Mouse (Mus musculus) neural tube, embryonic 14.5 days (tissue): ENCODE measurements around the gene Ccdc39. TPM values are rescaled to one million over a fixed set of nuclear protein-coding genes. Genes with fewer than 3 reads are reported as not detected.

Experiments
- ATAC-seq: fragments of 200-750 bp; cut with Nextera tagmentation; 2 replicates; pipeline ENCODE4 v1.8.0; 2017; ENCODE audit warnings: low read depth, mild to moderate bottlenecking, moderate TSS enrichment, moderate library complexity
- H3K27ac ChIP-seq: fragments of 300-500 bp; sonication (generic); 2 replicates; pipeline ENCODE4 v1.5.1; 2014; ENCODE audit warnings: low read depth, mild to moderate bottlenecking, control low read depth, low read length, moderate library complexity, mixed read lengths
- H3K27me3 ChIP-seq: fragments of 300-500 bp; sonication (generic); 2 replicates; pipeline ENCODE4 v1.6.1; 2014; ENCODE audit warnings: low read length; ENCODE audit not compliant: control insufficient read depth, insufficient read depth
- H3K36me3 ChIP-seq: fragments of 300-500 bp; sonication (generic); 2 replicates; pipeline ENCODE4 v1.6.1; 2014; ENCODE audit warnings: low read length, mixed read lengths; ENCODE audit not compliant: control insufficient read depth, insufficient read depth
- H3K4me1 ChIP-seq: fragments of 300-500 bp; sonication (generic); 2 replicates; pipeline ENCODE4 v1.6.1; 2014; ENCODE audit warnings: low read length; ENCODE audit not compliant: control insufficient read depth, insufficient read depth
- H3K4me2 ChIP-seq: fragments of 300-500 bp; sonication (generic); 2 replicates; pipeline ENCODE4 v1.6.1; 2014; ENCODE audit warnings: mild to moderate bottlenecking, low read depth, low read length, control low read depth
- H3K4me3 ChIP-seq: fragments of 300-500 bp; sonication (generic); 2 replicates; pipeline ENCODE4 v1.5.1; 2014; ENCODE audit warnings: low read depth, low read length, control low read depth, mixed read lengths
- H3K9ac ChIP-seq: fragments of 300-500 bp; sonication (generic); replicated peaks from 2 replicates; pipeline ENCODE4 v1.6.1; 2014; ENCODE audit warnings: low read depth, mild to moderate bottlenecking, control low read depth, low read length, mixed read lengths
- H3K9me3 ChIP-seq: fragments of 300-500 bp; sonication (generic); 2 replicates; pipeline ENCODE4 v1.6.1; 2016; ENCODE audit warnings: low read length; ENCODE audit not compliant: control insufficient read depth
- WGBS: fragments of 180-500 bp; shearing (Covaris S2); extraction: QIAGEN DNeasy Blood & Tissue Kit; methylation state at CpG from one replicate; pipeline ENCODE4 v1.1.7; 2014; 5-methylcytosine and 5-hydroxymethylcytosine counted together
- polyA plus RNA-seq: library from polyadenylated mRNA; unstranded; fragments of >200 nt; fragmentation: Nextera tagmentation; extraction: Ambion mirVana; gene quantifications from 2 replicates; pipeline ENCODE4 v1.2.1, GENCODE M21; 2014

Ccdc39 gene
- polyA plus RNA-seq: 12.7 and 18.5 TPM in 2 replicates

GRCm38 (mm10) chr3:33843801-33844632 lies at the start of gene Ccdc39:
TSS of gene Ccdc39 (minus strand) at chr3:33844310.
- Histone ChIP-seq H3K4me1 (no peaks in the 10 kb centered on the region; the same call in 1 of the 2 replicates), H3K9me3 (no peaks in the 10 kb centered on the region), H3K27me3 (no peaks in the 10 kb centered on the region), H3K27ac (peak within 1 kb of the TSS; percentile 70), H3K4me2 (peak within 1 kb of the TSS; percentile 60), H3K4me3 (peak within 1 kb of the TSS; percentile 41), H3K9ac (peak within 1 kb of the TSS; percentile 74), H3K36me3 (no peaks in the 10 kb centered on the region)
- WGBS: 7% methylated on average over 26 of the region's 26 CpGs
- ATAC-seq: peak; percentile 98

GRCm38 (mm10) chr3:33893433-33893832 lies 49.3 kb upstream of the Ccdc39 start:
- peaks cover 16% of the 10 kb centered on the region; the same call in 1 of the 2 replicates for H3K27me3 ChIP-seq
- no peaks in the 10 kb centered on the region for H3K9me3 ChIP-seq
- no peak overlapping the region for H3K27ac ChIP-seq
- no peak overlapping the region for H3K4me2 ChIP-seq
- no peak overlapping the region for H3K4me3 ChIP-seq
- no peaks in the 10 kb centered on the region for H3K4me1 ChIP-seq
- H3K36me3 ChIP-seq: no peaks in the 10 kb centered on the region
- no peak overlapping the region for H3K9ac ChIP-seq
- no peak for ATAC-seq
- WGBS: 96% methylated on average over 5 of the region's 5 CpGs

DNA sequence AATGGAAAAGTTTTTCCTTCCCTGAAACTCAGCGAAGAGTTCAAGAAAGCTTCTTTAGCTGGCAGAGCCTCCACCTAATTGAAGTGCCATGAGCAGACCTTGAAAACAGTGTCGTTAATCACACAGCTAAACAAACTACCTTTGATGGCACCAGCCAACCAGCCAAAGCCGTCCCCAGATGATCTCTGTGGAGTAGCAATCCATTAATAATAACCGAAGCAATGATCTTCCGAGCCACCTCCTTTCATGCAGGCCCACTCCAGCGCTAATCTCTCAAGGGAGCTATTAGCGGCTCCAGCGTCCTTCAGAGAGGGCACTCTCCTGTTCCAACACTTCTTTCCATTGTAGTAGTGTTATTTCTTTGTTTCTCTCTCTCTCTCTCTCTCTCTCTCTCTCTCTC lies 43.3 kb upstream of the Ccdc39 start:
- Histone ChIP-seq H3K4me2 (no peak overlapping the region), H3K4me1 (no peaks in the 10 kb centered on the region), H3K36me3 (no peaks in the 10 kb centered on the region), H3K4me3 (no peak overlapping the region), H3K9ac (no peak overlapping the region), H3K27me3 (0 out of 2 replicates have a peak, but pooled peaks cover 2% of the 10 kb centered on the region), H3K9me3 (no peaks in the 10 kb centered on the region), H3K27ac (no peak overlapping the region)
- ATAC-seq: peak; percentile 44; the same call in 1 of the 2 replicates
- WGBS: 27% methylated on average over 8 of the region's 8 CpGs

- ATAC-seq: no peak
- Histone ChIP-seq H3K27ac (no peak overlapping the region), H3K4me1 (no peaks in the 10 kb centered on the region), H3K4me3 (no peak overlapping the region), H3K9ac (no peak overlapping the region), H3K36me3 (no peaks in the 10 kb centered on the region), H3K27me3 (no peaks in the 10 kb centered on the region), H3K9me3 (no peaks in the 10 kb centered on the region), H3K4me2 (no peak overlapping the region)
- WGBS: 85% methylated on average over 6 of the region's 6 CpGs
These were observed 39.0 kb upstream of the Ccdc39 start for GRCm38 (mm10) chr3:33883105-33883504.

DNA sequence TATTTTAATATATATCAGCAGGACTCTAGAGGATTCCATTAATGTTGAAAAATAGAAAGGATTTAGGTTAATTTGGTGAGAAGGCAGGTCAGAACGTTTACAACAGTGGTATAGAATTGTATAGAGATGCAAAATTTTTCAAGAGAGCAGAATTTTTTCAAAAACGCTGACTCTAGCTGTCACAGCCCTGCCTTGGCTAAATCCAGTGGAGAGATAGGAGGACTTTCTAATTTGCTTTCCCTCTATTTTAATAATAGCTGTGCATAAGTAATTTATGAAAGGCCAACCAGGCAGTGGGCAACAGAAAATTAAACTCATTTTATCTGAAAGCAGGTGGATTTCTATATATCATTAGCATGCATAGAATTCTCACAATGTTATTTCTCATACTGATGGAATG lies 38.6 kb upstream of the Ccdc39 start:
- Histone ChIP-seq H3K4me2 (no peak overlapping the region), H3K36me3 (no peaks in the 10 kb centered on the region), H3K9me3 (no peaks in the 10 kb centered on the region), H3K27ac (no peak overlapping the region), H3K4me3 (no peak overlapping the region), H3K27me3 (no peaks in the 10 kb centered on the region), H3K4me1 (no peaks in the 10 kb centered on the region), H3K9ac (no peak overlapping the region)
- 78% methylated on average over 2 of the region's 2 CpGs for WGBS
- ATAC-seq: no peak

DNA sequence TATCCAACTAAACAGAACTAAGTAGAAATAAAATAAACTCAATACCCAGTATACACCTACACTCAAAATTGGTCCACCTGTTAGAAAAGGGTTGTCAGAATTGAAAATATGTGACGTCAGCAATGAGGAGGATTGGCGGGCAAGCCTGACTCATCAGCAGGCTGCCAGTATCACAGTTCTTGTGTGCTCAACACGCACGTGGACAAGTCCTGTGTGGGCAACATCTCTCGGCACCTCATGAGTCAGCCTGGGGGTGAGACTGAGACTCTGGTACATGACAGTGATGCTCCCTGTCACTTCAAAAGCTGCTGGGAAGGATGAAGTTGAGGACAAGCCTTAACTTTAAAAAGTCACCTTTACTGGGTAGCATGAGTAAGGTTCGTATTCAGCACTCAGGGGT lies 34.6 kb upstream of the Ccdc39 start:
- Histone ChIP-seq H3K4me2 (no peak overlapping the region), H3K27me3 (no peaks in the 10 kb centered on the region), H3K36me3 (no peaks in the 10 kb centered on the region), H3K4me1 (no peaks in the 10 kb centered on the region), H3K27ac (no peak overlapping the region), H3K9me3 (no peaks in the 10 kb centered on the region), H3K9ac (no peak overlapping the region), H3K4me3 (no peak overlapping the region)
- no peak for ATAC-seq
- 98% methylated on average over 6 of the region's 6 CpGs for WGBS

DNA sequence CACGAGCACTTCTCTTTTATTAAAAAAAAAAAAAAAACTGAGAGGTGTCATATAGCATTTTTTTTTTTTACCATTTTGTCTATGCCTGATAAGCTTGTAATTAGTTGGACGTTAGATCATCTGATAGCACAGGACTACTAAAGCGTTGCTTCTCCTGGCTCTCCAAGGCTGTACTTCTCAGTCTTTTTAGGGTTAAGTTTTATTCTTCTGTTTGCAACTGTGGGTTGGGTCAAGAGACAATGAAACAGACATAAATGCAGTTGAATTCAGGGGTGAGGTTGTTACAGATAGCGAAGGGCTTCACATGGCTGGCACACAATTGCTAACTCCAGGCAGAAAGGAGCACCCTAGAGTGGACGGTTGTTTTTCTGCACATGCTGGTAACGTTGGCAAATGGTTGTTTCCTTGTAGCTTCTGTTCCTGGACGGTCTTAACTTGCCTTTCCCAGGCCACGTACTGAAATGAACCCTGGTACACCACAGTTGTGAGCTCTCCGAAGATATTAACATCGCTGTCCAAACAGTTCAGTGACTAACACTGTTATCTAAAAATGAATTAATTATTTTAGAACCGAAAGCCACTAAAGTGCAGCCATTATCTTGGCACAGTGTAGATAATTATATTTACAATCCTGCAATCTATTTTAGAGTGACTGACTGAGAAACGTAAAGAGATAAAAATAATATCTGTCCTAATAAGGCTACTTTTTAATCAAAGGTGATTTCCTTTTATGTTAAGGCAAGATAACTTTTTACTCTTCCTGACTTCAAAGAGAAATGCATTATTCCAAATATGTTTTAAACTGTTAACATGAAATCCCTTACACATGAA lies 30.6 kb upstream of the Ccdc39 start:
- no peaks in the 10 kb centered on the region for H3K36me3 ChIP-seq
- H3K27me3 ChIP-seq: no peaks in the 10 kb centered on the region
- H3K9me3 ChIP-seq: no peaks in the 10 kb centered on the region
- no peak overlapping the region for H3K4me2 ChIP-seq
- H3K27ac ChIP-seq: no peak overlapping the region
- no peak overlapping the region for H3K4me3 ChIP-seq
- no peaks in the 10 kb centered on the region for H3K4me1 ChIP-seq
- ATAC-seq: no peak
- 64% methylated on average over 12 of the region's 12 CpGs for WGBS
- H3K9ac ChIP-seq: no peak overlapping the region

GRCm38 (mm10) chr3:33873837-33874236 lies 29.7 kb upstream of the Ccdc39 start:
- ATAC-seq: no peak
- 64% methylated on average over 7 of the region's 7 CpGs for WGBS

DNA sequence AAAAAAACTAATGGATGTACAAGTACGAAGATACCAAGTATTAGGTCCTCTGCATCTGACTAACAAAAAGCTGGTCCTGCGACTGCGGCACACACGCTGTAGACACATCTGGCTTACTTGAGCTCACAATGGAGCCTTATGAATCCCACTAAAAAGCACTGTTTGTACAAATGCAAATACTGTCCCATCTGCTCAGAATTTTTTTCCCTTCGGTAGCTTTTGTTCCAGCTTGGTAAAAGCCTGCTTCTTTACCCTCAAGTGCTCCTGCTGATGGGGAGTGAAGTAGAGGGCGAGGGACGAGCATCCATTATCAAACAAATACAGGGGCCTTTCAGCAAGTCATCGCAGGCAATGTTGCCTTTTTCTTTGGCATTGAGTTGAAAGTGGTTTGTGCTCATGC lies 29.3 kb upstream of the Ccdc39 start:
- no peaks in the 10 kb centered on the region for H3K36me3 ChIP-seq
- no peak overlapping the region for H3K9ac ChIP-seq
- H3K27me3 ChIP-seq: no peaks in the 10 kb centered on the region
- no peak overlapping the region for H3K27ac ChIP-seq
- H3K9me3 ChIP-seq: no peaks in the 10 kb centered on the region
- ATAC-seq: no peak
- no peak overlapping the region for H3K4me2 ChIP-seq
- 38% methylated on average over 8 of the region's 8 CpGs for WGBS
- H3K4me1 ChIP-seq: no peaks in the 10 kb centered on the region
- no peak overlapping the region for H3K4me3 ChIP-seq

More at GRCm38 (mm10) chr3:33873837-33874236, 29.7 kb upstream of the Ccdc39 start:
- Histone ChIP-seq H3K4me2 (no peak overlapping the region), H3K9me3 (no peaks in the 10 kb centered on the region), H3K9ac (no peak overlapping the region), H3K27ac (no peak overlapping the region), H3K27me3 (no peaks in the 10 kb centered on the region), H3K36me3 (no peaks in the 10 kb centered on the region), H3K4me1 (no peaks in the 10 kb centered on the region), H3K4me3 (no peak overlapping the region)
